Mouse (Mus musculus) left cerebral cortex, postnatal 14 days (tissue): ENCODE data around the gene Rbpj. TPM values are rescaled to one million over a fixed set of nuclear protein-coding genes. Genes with fewer than 3 reads are reported as not detected.
"Not testable (repeated sequence)": the region's sequence is repeated elsewhere in the genome, so short reads cannot be mapped to it uniquely, and the experiment has no call there.

Experiments used
- DNase-seq, 2 experiments: peaks; one replicate each; pipeline ENCODE4 v3.0.0; 2021 to 2022; ENCODE audit warnings: low spot score in 2 of 2, mixed read lengths in 1 of 2
- intact Hi-C: fragments of 180-260 bp; cut with DNase I; formaldehyde crosslinking; loops from one replicate; pipeline ENCODE4 v1.15.1; 2025
- total RNA-seq, 2 experiments: library from RNA; stranded (reverse); gene quantifications; 2 replicates each; pipeline ENCODE4 v1.2.3; 2021

Rbpj gene
- total RNA-seq, 2 experiments from 2014 or later: 25.0 to 26.7 TPM

GRCm38 (mm10) chr5:53536635-53537554 is 70.9 kb downstream of the Rbpj start:
- no peak for DNase-seq
- intact Hi-C loops: no loop called here

GRCm38 (mm10) chr5:53539860-53540633 is 74.1 kb downstream of the Rbpj start:
- DNase-seq: no peak
- intact Hi-C loops: no loop called here

DNA sequence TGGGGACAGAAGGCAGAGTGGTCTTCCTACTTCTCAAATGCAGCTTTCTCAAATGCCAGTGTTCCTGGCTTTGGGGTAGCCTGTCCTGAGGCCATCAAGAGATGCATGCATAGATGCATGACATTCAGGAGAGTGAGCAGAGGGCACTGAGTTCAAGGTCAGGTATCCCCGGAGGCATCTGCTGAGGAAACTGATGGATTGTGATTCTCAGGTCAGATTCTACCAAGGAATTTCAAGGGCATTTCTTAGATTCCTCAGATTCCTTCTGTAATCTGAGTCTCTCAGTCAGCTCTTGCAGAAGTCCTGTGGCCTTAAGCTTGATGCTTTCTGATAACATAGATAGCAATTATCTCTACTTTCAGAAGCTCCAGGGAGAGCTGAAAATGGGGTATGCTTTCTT is 76.1 kb downstream of the Rbpj start:
- DNase-seq: no peak
- intact Hi-C loops: no loop called here

GRCm38 (mm10) chr5:53543399-53543798 is 77.4 kb downstream of the Rbpj start:
- intact Hi-C loops: no loop called here
- DNase-seq: no peak

- no peak for DNase-seq
- intact Hi-C loops: no loop called here
Observed at GRCm38 (mm10) chr5:53543945-53544344, 78.0 kb downstream of the Rbpj start.

DNA sequence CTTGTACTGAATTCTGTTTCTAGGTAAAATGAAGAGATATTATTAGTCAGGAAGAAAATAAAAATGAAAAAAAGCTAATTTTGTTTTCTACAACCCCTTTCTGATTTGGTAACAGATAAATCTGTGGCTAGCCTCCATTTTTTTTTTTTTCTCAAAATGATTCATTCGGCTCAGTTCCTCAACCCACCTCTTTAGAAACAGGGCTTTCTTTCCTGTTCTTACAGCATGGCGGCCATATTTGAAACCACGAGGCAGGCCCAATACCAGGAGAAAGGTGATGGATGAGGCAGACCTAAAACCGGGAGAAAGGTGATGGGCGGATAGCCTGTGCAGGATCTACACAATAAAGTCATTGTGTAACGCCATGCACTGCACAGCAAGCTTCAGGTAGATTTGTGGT is 80.5 kb downstream of the Rbpj start:
- DNase-seq: no peak
- intact Hi-C loops: no loop called here

DNA sequence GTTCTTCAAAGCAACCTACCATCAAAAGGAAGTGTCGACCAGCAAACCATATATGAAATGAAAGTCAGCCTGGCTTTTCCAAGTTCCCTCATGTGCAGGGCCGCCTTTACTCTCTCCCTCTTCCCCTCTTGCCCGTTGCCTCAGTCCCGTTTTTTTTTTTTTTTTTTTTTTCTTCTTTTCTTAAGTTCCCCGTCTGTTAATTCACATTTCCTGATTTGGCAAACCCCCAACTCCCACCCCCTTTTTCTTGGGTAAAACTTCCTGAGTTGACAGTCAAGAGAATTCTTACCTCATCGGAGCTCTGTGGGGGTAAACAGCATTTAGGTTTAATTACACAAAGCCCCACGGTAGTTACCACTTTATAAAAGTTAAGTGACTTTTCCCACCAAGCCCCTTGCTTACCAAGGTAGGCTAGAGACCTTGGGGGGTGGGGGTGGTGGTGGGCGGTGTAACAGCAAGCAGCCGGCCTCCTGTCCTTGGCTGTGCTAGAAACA is 81.1 kb downstream of the Rbpj start:
- DNase-seq: no peak
- intact Hi-C loops: no loop called here

DNA sequence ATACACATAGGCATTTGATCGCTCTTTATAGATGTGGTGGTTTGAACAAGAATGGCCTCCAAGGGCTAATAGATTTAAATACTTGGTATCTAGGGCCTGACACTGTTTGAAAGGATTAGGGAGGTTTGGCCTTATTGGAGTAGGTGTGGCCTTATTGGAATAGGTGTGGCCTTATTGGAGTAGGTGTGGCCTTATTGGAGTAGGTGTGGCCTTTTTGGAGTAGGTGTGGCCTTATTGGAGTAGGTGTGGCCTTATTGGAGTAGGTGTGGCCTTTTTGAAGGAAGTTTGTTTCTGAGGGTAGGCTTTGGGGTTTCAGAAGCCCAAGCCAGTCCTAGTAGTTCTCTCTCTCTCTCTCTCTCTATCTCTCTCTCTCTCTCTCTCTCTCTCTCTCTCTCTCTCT is 84.4 kb downstream of the Rbpj start:
- intact Hi-C loops, DNase-seq: not testable (repeated sequence)

DNA sequence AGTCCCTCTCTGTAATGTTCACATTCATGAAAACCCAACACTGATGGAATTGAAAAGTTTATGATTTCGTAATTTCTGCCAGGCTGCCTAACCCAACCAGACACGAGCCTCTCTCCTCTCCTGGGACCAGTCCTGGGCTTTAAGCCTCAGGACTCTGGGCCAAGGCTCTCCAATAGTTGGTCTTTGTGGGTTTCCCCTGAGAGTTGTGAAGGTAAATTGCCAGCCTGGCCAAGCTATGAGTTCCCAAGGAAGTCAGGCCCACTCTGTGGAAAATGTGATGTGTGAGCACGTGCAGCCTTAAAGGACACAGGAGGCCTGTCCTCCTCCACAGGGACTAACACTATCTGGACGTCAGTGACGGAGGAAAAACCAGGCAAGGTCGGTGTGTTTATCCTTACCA is 85.4 kb downstream of the Rbpj start:
- no peak for DNase-seq
- intact Hi-C loops: no loop called here

DNA sequence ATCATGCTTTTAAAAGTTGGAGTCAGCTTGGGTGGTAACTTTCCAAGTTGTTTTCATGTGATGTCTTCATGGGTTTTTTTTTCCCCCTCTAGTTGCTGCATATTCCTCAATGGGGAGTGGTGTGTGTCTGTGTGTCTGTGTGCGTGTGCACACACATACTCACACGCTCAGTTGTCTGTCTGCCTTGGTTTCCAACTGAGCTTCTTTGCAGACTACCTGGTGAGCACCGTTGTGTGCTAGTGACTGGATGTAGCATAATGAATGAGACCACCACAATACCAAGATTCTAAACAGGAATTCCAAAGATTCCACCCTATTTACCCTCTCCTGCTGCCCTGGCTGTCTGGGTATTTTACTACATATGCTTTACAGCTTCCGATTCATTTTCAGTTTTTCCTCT is 86.0 kb downstream of the Rbpj start:
- no peak for DNase-seq
- intact Hi-C loops: no loop called here

DNA sequence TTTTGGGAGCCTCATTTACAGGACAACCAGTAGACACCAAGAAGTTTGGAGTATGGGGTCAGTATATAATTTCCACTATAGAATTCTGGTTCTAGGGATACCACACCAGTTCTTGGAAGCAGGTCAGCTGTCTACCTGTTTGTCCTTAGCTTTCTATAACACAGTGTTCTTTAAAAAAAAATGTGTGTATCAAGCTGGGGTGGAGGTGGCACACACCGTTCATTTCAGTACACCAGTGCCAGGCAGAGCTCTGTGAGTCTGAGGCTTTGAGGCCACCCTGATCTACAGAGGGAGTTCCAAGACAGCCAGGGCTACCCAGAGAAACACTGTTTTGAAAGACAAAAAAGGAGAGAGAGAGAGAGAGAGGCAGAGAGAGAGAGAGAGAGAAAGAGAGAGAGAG is 87.3 kb downstream of the Rbpj start:
- DNase-seq: no peak
- intact Hi-C loops: no loop called here

- intact Hi-C loops: no loop called here
- DNase-seq: no peak
Observed at GRCm38 (mm10) chr5:53554180-53554579, 88.2 kb downstream of the Rbpj start.

DNA sequence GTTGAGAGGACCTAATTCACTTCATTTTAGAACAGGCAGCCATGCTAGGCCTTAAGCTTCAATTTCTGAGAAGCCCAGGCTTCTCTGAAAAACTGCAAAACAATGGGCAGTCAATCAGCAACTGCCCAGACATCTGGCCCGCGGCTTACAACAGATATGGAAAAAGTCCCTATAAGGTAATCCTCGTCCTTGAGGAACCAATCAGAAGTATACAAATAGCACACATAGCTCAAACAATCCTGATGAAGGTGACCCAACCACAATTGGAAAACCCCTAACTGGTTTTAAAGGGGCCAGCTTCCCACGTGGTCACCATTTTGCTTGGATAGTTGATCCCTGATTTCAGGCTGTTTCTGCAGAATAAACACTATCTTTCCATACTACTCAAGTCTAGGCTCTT is 89.0 kb downstream of the Rbpj start:
- intact Hi-C loops: no loop called here
- no peak for DNase-seq

DNA sequence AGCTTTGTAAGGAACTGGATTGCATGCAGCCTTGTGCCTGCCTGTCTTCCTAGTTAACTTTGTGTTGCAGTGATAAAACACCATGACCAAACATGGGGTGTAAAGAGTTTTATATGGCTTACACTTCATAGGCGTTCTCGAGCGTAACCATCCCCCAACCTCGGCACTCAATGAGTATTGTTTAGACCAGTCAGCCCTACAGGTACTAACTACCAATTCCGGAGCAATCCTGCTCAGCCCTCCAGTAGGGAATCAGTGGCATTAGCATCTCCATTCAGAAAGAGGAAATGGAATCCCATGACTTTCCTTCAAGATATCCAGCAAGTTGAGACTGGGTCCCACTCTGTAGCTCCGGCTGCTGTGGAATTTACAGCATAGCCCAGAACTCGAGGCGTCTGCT is 89.5 kb downstream of the Rbpj start:
- intact Hi-C loops: no loop called here
- no peak for DNase-seq

DNA sequence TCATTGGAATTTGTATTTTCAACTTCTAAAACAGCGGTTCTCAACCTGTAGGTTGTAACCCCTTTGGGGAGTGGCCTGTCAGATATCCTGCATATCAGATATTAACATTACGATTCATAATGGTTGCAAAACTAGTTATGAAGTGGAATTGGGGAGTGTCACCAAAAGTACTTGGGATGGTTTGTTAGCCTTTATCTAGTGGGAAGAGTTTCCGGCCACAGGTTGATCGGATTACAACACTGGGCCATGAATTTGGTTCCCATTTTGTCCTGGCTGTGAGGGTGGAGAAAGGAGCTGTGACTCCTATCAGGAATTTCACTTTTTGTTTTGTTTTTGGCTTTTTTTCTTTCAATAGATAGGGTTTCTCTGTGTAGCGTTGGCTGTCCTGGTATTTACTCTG is 90.0 kb downstream of the Rbpj start:
- intact Hi-C loops: no loop called here
- DNase-seq: no peak

DNA sequence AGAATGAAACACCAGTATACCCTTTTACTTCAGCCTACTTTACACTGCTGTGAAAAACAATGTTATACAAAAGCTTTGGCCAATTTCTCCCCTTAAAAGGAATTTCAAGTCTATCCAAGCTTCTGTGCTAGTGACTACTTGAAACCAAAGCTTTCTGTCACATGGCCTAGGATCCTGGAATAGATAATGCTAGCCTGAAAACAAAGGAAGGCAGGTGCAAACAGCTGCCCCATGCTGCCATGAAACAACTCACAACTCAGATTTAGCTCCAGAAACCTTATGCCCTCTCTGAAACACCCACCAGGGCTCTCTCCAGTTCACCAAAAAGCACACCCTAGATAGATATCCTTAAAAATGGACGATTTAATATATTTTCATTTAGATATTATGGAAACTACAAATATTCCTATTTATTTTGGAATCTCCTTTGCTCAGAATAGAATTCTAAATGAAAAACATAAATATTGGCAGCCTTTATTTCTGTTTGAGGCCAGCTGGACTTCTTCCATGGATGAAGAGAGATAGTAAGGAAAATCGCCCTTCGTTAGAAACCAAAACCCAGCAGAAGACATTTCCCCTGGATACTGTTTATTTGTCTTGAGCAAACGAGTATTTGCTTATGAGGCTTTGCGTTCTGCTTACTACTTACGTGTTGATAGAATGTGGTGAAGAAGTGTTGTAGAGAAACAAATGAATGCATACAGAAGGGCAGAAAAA is 91.8 kb downstream of the Rbpj start:
- intact Hi-C loops: no loop called here
- no peak for DNase-seq

DNA sequence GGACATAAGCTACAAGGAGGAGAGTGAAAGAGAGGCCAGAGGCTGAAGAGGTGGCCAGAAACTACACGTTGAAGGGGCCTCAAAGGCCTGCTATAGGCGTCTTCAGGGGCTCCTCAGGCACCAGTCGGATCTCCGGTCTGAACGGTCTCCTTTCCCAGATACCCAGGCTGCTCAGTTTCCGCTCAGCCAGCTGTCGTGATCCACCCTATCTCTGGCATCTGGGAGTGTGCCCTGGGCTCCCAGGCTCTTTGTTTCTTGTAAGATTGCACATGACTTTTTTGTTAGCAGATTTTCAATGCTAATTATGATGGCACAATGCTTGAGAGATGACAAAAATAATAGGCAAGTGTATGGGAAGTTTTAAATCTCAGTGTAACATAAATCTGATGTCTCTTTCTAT is 95.2 kb downstream of the Rbpj start:
- intact Hi-C loops: no loop called here
- DNase-seq: no peak

- DNase-seq: no peak
- intact Hi-C loops: no loop called here
Observed at GRCm38 (mm10) chr5:53564309-53564708, 98.4 kb downstream of the Rbpj start.

DNA sequence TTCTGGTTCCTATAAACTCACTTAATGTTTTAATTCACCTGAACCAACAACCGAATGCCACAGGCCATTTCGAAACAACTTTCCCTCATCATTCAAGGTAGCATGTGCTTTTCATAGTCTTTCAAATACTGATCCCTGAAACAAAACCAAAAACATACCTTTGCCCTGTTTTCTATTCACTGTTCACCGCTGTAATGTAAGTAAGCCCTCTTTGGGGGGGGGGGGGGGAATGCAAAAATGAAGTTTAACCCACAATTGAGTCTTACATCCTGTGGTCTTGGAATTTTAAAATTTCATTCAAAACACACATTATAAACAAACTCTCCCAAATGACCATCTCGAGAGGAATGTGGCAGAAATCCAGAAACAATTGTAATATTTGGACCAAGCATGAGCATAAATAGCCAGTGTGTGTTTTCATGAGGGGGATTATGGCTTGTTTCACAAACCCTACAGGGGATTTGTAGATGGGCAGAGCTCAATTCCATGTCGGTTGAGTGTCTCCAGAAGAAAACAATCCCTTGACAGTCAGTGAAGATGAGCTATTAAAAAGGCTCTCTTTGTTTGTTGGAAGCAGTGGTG is 99.4 kb downstream of the Rbpj start:
- DNase-seq: no peak
- intact Hi-C loops: no loop called here
